Mouse (Mus musculus): Measurements from ENCODE around the gene Tmem208.

The Tmem208 gene

GRCm38 (mm10) chr8:105326968-105327367 is 814 bp downstream of the Tmem208 start:
- no peak for DNase-seq (ENCODE audit: low spot score)

GRCm38 (mm10) chr8:105330325-105330724 is 4.2 kb downstream of the Tmem208 start:
- no peak for DNase-seq (ENCODE audit: low spot score)

GRCm38 (mm10) chr8:105331469-105331868 is 5.3 kb downstream of the Tmem208 start:
- no peak for DNase-seq (ENCODE audit: low spot score)

GRCm38 (mm10) chr8:105331931-105332330 is 5.8 kb downstream of the Tmem208 start:
- no peak for DNase-seq (ENCODE audit: low spot score)

- no peak for DNase-seq (ENCODE audit: low spot score)
Observed at GRCm38 (mm10) chr8:105332523-105332922, 6.4 kb downstream of the Tmem208 start.

- no peak for DNase-seq (ENCODE audit: low spot score)
Observed at GRCm38 (mm10) chr8:105336373-105337130, 10.4 kb downstream of the Tmem208 start.

GRCm38 (mm10) chr8:105338992-105339391 is 12.8 kb downstream of the Tmem208 start:
- no peak for DNase-seq (ENCODE audit: low spot score)

GRCm38 (mm10) chr8:105339886-105340635 is 13.9 kb downstream of the Tmem208 start:
- DNase-seq (ENCODE audit: low spot score): no peak

- DNase-seq (ENCODE audit: low spot score): no peak
Observed at GRCm38 (mm10) chr8:105341399-105341798, 15.2 kb downstream of the Tmem208 start.

GRCm38 (mm10) chr8:105342768-105343167 is 16.6 kb downstream of the Tmem208 start:
- DNase-seq (ENCODE audit: low spot score): no peak

GRCm38 (mm10) chr8:105343791-105344574 is 17.8 kb downstream of the Tmem208 start:
- DNase-seq (ENCODE audit: low spot score): no peak

- no peak for DNase-seq (ENCODE audit: low spot score)
Observed at GRCm38 (mm10) chr8:105345061-105345975, 19.2 kb downstream of the Tmem208 start.

- no peak for DNase-seq (ENCODE audit: low spot score)
Observed at GRCm38 (mm10) chr8:105346611-105347427, 20.7 kb downstream of the Tmem208 start.

- DNase-seq (ENCODE audit: low spot score): no peak
Observed at GRCm38 (mm10) chr8:105347428-105348221, 21.5 kb downstream of the Tmem208 start, which contains the start of gene Fhod1. Gene Fhod1 (minus strand): TSS chr8:105347953.

GRCm38 (mm10) chr8:105348450-105349095 is 22.4 kb downstream of the Tmem208 start, which contains the start of gene Slc9a5:
Gene Slc9a5 (plus strand): TSS chr8:105348843.
- DNase-seq (ENCODE audit: low spot score): no peak

GRCm38 (mm10) chr8:105349096-105349771 is 23.1 kb downstream of the Tmem208 start:
- DNase-seq (ENCODE audit: low spot score): no peak

- no peak for DNase-seq (ENCODE audit: low spot score)
Observed at GRCm38 (mm10) chr8:105350186-105350585, 24.0 kb downstream of the Tmem208 start.

- DNase-seq (ENCODE audit: low spot score): no peak
Observed at GRCm38 (mm10) chr8:105353583-105354135, 27.5 kb downstream of the Tmem208 start.

Data from layer of hippocampus, adult 9-10 months (tissue).